Mouse (Mus musculus) kidney, embryonic 15.5 days (tissue): ENCODE data around the gene Il27ra. TPM values are rescaled to one million over a fixed set of nuclear protein-coding genes. Genes with fewer than 3 reads are reported as not detected.

ENCODE experiments used
- ATAC-seq: fragments of 200-750 bp; cut with Nextera tagmentation; replicated peaks from 2 replicates; pipeline ENCODE4 v1.8.0; 2017; ENCODE audit warnings: moderate TSS enrichment; ENCODE audit not compliant: low FRiP score
- H3K27ac ChIP-seq: fragments of 300-500 bp; sonication (generic); 2 replicates; pipeline ENCODE4 v1.5.1; 2015; ENCODE audit warnings: mild to moderate bottlenecking, inconsistent platforms
- H3K27me3 ChIP-seq: fragments of 300-500 bp; sonication (generic); 2 replicates; pipeline ENCODE4 v1.6.1; 2015; ENCODE audit warnings: inconsistent platforms
- H3K36me3 ChIP-seq: fragments of 300-500 bp; sonication (generic); 2 replicates; pipeline ENCODE4 v1.6.1; 2015; ENCODE audit warnings: inconsistent platforms
- H3K4me1 ChIP-seq: fragments of 300-500 bp; sonication (generic); 2 replicates; pipeline ENCODE4 v1.6.1; 2015; ENCODE audit warnings: inconsistent platforms
- H3K4me2 ChIP-seq: fragments of 300-500 bp; sonication (generic); 2 replicates; pipeline ENCODE4 v1.6.1; 2015; ENCODE audit warnings: moderate library complexity, mild to moderate bottlenecking, inconsistent platforms
- H3K4me3 ChIP-seq: fragments of 300-500 bp; sonication (generic); replicated peaks from 2 replicates; pipeline ENCODE4 v1.5.1; 2015; ENCODE audit warnings: mild to moderate bottlenecking, inconsistent platforms
- H3K9ac ChIP-seq: fragments of 300-500 bp; sonication (generic); 2 replicates; pipeline ENCODE4 v1.6.1; 2015; ENCODE audit warnings: mild to moderate bottlenecking, inconsistent platforms
- H3K9me3 ChIP-seq: fragments of 300-500 bp; sonication (generic); replicated peaks from 2 replicates; pipeline ENCODE4 v1.6.1; 2016; ENCODE audit warnings: inconsistent platforms
- WGBS: fragments of 180-500 bp; shearing (Covaris S2); methylation state at CpG from one replicate; pipeline ENCODE4 v1.1.7; 2015; ENCODE audit warnings: mixed read lengths; 5-methylcytosine and 5-hydroxymethylcytosine counted together
- polyA plus RNA-seq: library from polyadenylated mRNA; unstranded; fragments of >200 nt; fragmentation: Nextera tagmentation; extraction: Ambion mirVana; gene quantifications from 2 replicates; pipeline ENCODE4 v1.2.1, GENCODE M21; 2015

Il27ra gene
- polyA plus RNA-seq, 1 experiment from 2014 or later, result 3.2 TPM

DNA sequence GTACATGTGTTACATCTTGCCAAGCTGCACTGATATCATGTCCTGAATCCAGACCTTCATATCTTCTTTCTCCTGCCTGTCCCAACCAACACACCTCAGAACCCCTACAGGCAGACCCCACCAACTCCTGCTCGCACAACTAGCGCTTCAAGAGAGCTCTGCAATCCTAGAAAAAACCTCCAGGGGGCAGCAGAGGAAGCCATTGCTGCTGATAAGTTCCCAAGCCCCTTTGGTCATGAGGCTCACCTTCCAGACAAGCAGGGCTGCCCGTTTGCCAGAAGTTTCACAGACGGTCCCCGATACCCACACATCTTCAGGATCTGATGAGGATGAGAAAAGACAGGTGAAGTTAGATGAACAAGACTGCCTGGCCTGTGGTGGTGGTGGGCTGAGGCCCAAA, 3.3 kb downstream of the Il27ra start:
- Histone ChIP-seq H3K9me3 (no peaks in the 10 kb centered on the region), H3K27me3 (peaks cover 37% of the 10 kb centered on the region), H3K36me3 (no peaks in the 10 kb centered on the region), H3K27ac (no peak overlapping the region), H3K4me3 (no peak overlapping the region), H3K4me2 (no peak overlapping the region), H3K9ac (no peak overlapping the region), H3K4me1 (peaks cover 27% of the 10 kb centered on the region)
- ATAC-seq, result no peak
- WGBS, result 3% methylated on average over 5 of the region's 5 CpGs

- Histone ChIP-seq H3K4me3 (no peak overlapping the region), H3K4me2 (no peak overlapping the region), H3K36me3 (no peaks in the 10 kb centered on the region), H3K27ac (no peak overlapping the region), H3K4me1 (peaks cover 23% of the 10 kb centered on the region), H3K9ac (no peak overlapping the region), H3K9me3 (no peaks in the 10 kb centered on the region), H3K27me3 (peaks cover 26% of the 10 kb centered on the region)
- no peak for ATAC-seq
- WGBS, result 60% methylated on average over 5 of the region's 5 CpGs
Observed at GRCm38 (mm10) chr8:84038015-84038414, 4.4 kb downstream of the Il27ra start.

DNA sequence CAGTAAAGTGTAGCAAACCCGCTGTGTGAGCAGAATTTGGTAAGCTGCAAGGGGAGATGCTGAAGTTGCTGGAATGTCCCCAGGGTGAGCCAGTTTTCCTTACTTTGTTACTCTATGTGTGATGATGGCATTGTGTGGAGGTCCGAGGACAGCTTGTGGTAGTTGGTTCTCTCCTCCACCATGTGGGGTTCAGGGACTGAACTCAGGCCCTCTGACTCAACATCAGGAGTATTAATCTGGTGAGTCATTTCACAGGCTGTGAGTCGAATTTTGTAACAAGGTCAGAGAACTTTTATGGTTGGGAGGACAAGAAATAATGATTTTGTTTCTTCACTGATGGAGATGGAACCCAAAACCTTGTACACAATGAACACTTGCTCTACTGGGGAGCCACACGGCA, 9.6 kb downstream of the Il27ra start:
- no peak for ATAC-seq
- Histone ChIP-seq H3K4me3 (no peak overlapping the region), H3K4me1 (0 out of 2 replicates have a peak, but pooled peaks cover under 1% of the 10 kb centered on the region), H3K27me3 (0 out of 2 replicates have a peak, but pooled peaks cover 7% of the 10 kb centered on the region), H3K36me3 (peaks cover 19% of the 10 kb centered on the region), H3K4me2 (no peak overlapping the region), H3K27ac (no peak overlapping the region), H3K9me3 (no peaks in the 10 kb centered on the region), H3K9ac (no peak overlapping the region)
- 77% methylated on average over 4 of the region's 4 CpGs for WGBS

DNA sequence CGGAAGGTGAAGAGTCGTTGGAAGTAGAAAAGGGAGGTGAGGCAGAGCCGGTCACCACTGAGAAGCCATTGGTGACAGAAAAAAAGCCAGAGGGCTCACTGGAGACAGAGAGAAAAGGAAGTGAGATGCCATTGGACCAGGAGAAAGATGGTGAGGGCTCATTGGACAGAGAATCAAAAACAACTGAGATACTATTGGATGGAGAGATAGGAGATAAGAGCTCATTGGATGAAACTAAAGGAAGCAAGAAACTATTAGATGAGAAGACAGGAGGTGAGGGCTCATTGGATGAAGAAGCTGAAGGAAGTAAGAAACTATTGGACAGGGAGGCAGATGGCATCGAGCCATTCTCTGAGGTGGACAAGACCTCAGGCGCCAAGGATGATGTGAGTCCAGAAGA, 13.1 kb downstream of the Il27ra start:
- no peaks in the 10 kb centered on the region for H3K9me3 ChIP-seq
- WGBS, result 92% methylated on average over 5 of the region's 5 CpGs

GRCm38 (mm10) chr8:84027449-84027848, 14.9 kb downstream of the Il27ra start:
- Histone ChIP-seq H3K9ac (no peak overlapping the region), H3K27ac (no peak overlapping the region), H3K36me3 (peaks cover 19% of the 10 kb centered on the region), H3K4me2 (no peak overlapping the region), H3K9me3 (no peaks in the 10 kb centered on the region), H3K4me1 (peaks cover 40% of the 10 kb centered on the region), H3K4me3 (no peak overlapping the region), H3K27me3 (peaks cover 11% of the 10 kb centered on the region)
- 18% methylated on average over 10 of the region's 10 CpGs for WGBS
- no peak for ATAC-seq

More for the DNA sequence above, 13.1 kb downstream of the Il27ra start:
- Histone ChIP-seq H3K4me2 (no peak overlapping the region), H3K27me3 (peaks cover 11% of the 10 kb centered on the region), H3K9ac (no peak overlapping the region), H3K4me3 (no peak overlapping the region), H3K27ac (no peak overlapping the region), H3K36me3 (peaks cover 19% of the 10 kb centered on the region), H3K4me1 (peaks cover 22% of the 10 kb centered on the region)
- ATAC-seq, result no peak

- Histone ChIP-seq H3K9me3 (no peaks in the 10 kb centered on the region), H3K4me3 (peak overlapping the region; percentile 54), H3K4me1 (peaks cover 56% of the 10 kb centered on the region), H3K27ac (no peak overlapping the region), H3K9ac (peak overlapping the region; percentile 49), H3K27me3 (peaks cover 17% of the 10 kb centered on the region), H3K4me2 (peak overlapping the region; percentile 90), H3K36me3 (peaks cover 18% of the 10 kb centered on the region)
- WGBS, result 1% methylated on average over 41 of the region's 41 CpGs
- peak; percentile 50 for ATAC-seq
Observed at GRCm38 (mm10) chr8:84025863-84026262, 16.5 kb downstream of the Il27ra start.

- Histone ChIP-seq H3K9me3 (no peaks in the 10 kb centered on the region), H3K4me2 (peak overlapping the region; percentile 59; the same call in 1 of the 2 replicates), H3K9ac (no peak overlapping the region), H3K27ac (peak overlapping the region; percentile 86; the same call in 1 of the 2 replicates), H3K27me3 (peaks cover 24% of the 10 kb centered on the region), H3K4me1 (peaks cover 69% of the 10 kb centered on the region), H3K36me3 (peaks cover 4% of the 10 kb centered on the region; the same call in 1 of the 2 replicates), H3K4me3 (no peak overlapping the region)
- 14% methylated on average over 10 of the region's 10 CpGs for WGBS
- ATAC-seq, result no peak
Observed at GRCm38 (mm10) chr8:84024171-84024570, 18.2 kb downstream of the Il27ra start.

- H3K27ac ChIP-seq, result peak overlapping the region; percentile 86
- H3K4me1 ChIP-seq, result peaks cover 69% of the 10 kb centered on the region
- H3K27me3 ChIP-seq, result peaks cover 24% of the 10 kb centered on the region
- no peaks in the 10 kb centered on the region for H3K9me3 ChIP-seq
- peaks cover 4% of the 10 kb centered on the region; the same call in 1 of the 2 replicates for H3K36me3 ChIP-seq
- 26% methylated on average over 1 of the region's 1 CpGs for WGBS
- no peak overlapping the region for H3K4me3 ChIP-seq
- 0 out of 2 replicates have a peak, but pooled peaks have one; percentile 24 for ATAC-seq
- no peak overlapping the region for H3K9ac ChIP-seq
- H3K4me2 ChIP-seq, result peak overlapping the region; percentile 59
Observed at GRCm38 (mm10) chr8:84023631-84024030, 18.8 kb downstream of the Il27ra start.

GRCm38 (mm10) chr8:84023085-84023484, 19.3 kb downstream of the Il27ra start:
- no peak for ATAC-seq
- Histone ChIP-seq H3K4me2 (peak overlapping the region; percentile 59), H3K9ac (no peak overlapping the region), H3K9me3 (no peaks in the 10 kb centered on the region), H3K27me3 (peaks cover 24% of the 10 kb centered on the region), H3K4me1 (peaks cover 69% of the 10 kb centered on the region), H3K36me3 (no peaks in the 10 kb centered on the region; the same call in 1 of the 2 replicates), H3K27ac (peak overlapping the region; percentile 86), H3K4me3 (0 out of 2 replicates have a peak overlapping the region, but pooled peaks have one; percentile 40)
- WGBS, result 7% methylated on average over 5 of the region's 5 CpGs

DNA sequence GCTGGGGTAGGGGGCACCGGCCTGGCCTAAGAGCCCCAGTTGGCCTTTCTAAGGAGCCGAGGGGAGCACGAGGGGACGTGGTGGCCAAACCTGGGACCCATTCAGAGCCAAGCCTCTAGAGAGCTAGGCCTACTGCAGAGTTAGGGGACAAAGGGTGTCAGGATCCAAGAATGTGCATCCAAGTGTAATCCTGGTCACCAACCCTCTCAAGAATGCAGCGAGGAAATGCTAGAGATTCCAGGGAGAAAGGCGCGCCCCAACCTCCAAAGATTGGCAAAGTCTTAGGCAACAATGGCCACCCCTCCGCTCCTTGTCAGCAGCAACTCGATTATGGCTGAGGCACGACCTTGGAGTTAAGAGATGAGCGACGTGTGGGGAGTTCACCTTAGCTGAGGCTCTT, 20.8 kb downstream of the Il27ra start:
- peak overlapping the region; percentile 86 for H3K27ac ChIP-seq
- peak overlapping the region; percentile 39; the same call in 1 of the 2 replicates for H3K9ac ChIP-seq
- peaks cover 66% of the 10 kb centered on the region for H3K4me1 ChIP-seq
- no peaks in the 10 kb centered on the region for H3K36me3 ChIP-seq
- WGBS, result 46% methylated on average over 12 of the region's 12 CpGs
- H3K4me3 ChIP-seq, result peak overlapping the region; percentile 40
- H3K4me2 ChIP-seq, result peak overlapping the region; percentile 59
- no peaks in the 10 kb centered on the region for H3K9me3 ChIP-seq
- ATAC-seq, result peak; percentile 24
- H3K27me3 ChIP-seq, result peaks cover 17% of the 10 kb centered on the region

GRCm38 (mm10) chr8:84021096-84021495, 21.3 kb downstream of the Il27ra start, which contains the start of gene Palm3:
Gene Palm3, plus strand, starts transcription at chr8:84021471.
- Histone ChIP-seq H3K36me3 (no peaks in the 10 kb centered on the region), H3K27me3 (peaks cover 13% of the 10 kb centered on the region; the same call in 1 of the 2 replicates), H3K4me1 (peaks cover 62% of the 10 kb centered on the region), H3K4me3 (peak within 1 kb of the TSS; percentile 40), H3K4me2 (peak within 1 kb of the TSS; percentile 59), H3K9me3 (no peaks in the 10 kb centered on the region), H3K27ac (peak within 1 kb of the TSS; percentile 86), H3K9ac (peak within 1 kb of the TSS; percentile 39; the same call in 1 of the 2 replicates)
- WGBS, result 3% methylated on average over 17 of the region's 18 CpGs
- peak; percentile 86 for ATAC-seq

DNA sequence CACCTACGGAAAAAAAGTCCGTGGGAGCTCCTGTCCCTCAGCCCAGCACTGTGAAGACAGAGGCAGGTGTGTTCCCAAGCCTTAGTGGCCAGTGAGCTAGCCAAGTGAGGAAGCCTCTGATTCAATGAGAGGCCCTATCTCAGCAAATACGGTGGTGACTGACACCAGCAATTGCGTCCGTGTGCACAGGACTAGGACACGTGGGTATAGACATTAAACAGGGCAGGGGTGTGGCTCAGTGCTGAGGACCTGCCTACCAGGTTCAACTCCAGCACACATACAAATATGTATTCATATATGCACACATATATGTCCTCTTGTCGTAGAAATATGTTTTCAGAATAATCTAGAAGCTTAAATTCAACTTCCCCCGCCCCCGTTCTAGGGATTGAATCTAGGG, 22.7 kb downstream of the Il27ra start:
- Histone ChIP-seq H3K4me3 (no peak overlapping the region), H3K9ac (no peak overlapping the region), H3K27ac (no peak overlapping the region), H3K4me2 (no peak overlapping the region), H3K27me3 (peaks cover 13% of the 10 kb centered on the region; the same call in 1 of the 2 replicates), H3K9me3 (no peaks in the 10 kb centered on the region), H3K4me1 (peaks cover 48% of the 10 kb centered on the region), H3K36me3 (no peaks in the 10 kb centered on the region)
- no peak for ATAC-seq
- 78% methylated on average over 9 of the region's 9 CpGs for WGBS

DNA sequence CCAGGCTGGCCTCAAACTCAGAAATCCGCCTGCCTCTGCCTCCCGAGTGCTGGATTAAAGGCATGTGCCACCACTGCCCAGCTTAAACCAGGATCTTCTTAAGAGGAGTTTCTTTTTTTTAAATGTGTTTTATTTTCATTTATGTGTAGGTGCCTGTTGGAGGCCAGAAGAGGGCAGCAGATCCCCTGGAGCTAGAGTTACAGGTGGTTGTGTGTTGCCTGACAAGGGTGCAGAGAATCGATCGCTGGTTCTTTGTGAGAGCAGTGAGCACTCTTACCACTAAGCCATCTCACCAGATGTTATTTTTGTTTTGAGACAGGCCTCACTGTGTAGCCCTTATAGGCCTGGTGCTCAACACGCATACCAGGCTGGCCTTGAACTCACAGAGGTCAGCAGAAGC, 26.6 kb downstream of the Il27ra start:
- Histone ChIP-seq H3K9me3 (no peaks in the 10 kb centered on the region), H3K27ac (no peak overlapping the region), H3K36me3 (no peaks in the 10 kb centered on the region), H3K27me3 (peaks cover 33% of the 10 kb centered on the region), H3K4me3 (no peak overlapping the region), H3K9ac (no peak overlapping the region), H3K4me1 (peaks cover 32% of the 10 kb centered on the region), H3K4me2 (no peak overlapping the region)
- WGBS, result 96% methylated on average over 5 of the region's 5 CpGs
- no peak for ATAC-seq
